Mouse (Mus musculus) CD4-positive, CD25-positive, alpha-beta regulatory T cell, adult 9 weeks (primary cell): ENCODE measurements around the gene Zfp385c. TPM values are rescaled to one million over a fixed set of nuclear protein-coding genes. Genes with fewer than 3 reads are reported as not detected.

Experiments used
- polyA plus RNA-seq: library from polyadenylated mRNA; unstranded; fragments of 100-300 nt; shearing (Covaris generic); gene quantifications from one replicate; pipeline ENCODE4 v1.2.1, GENCODE M21; 2017

Zfp385c gene
- 0.33 TPM for polyA plus RNA-seq

GRCm38 (mm10) chr11:100692164-100692616 lies at the start of gene Zfp385c:
TSS of gene Zfp385c (minus strand) at chr11:100692455.

DNA sequence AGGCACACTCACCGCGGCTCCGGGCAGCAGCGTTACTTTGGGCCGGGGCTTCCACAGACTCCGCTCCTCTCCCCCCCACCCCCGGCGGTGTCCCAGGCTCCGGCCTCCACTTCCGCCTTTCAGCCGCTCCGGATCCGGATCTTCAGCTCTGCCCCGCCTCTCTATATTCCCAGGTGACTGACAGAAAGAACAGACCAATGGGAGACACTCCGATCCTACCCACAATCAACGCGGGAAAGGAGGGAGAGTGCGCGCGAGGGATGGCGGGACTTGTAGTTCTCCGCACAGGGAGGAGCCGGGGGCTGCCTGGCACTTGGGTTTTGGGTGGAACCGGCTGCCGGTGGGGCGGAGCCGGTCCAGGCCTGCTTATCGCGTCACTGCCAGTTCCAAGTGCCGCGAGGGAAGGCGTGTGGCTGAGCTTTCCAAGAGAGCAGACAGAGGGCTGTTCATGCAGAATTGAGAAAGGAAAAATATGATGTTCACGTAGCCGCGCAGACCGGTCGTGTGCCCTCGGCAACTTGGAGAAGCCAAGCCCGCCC lies 45.9 kb upstream of the Zfp385c start, which contains the start of gene Rab5c:
TSS of gene Rab5c (minus strand) at position 150 of the 539 bp plus-strand sequence.

DNA sequence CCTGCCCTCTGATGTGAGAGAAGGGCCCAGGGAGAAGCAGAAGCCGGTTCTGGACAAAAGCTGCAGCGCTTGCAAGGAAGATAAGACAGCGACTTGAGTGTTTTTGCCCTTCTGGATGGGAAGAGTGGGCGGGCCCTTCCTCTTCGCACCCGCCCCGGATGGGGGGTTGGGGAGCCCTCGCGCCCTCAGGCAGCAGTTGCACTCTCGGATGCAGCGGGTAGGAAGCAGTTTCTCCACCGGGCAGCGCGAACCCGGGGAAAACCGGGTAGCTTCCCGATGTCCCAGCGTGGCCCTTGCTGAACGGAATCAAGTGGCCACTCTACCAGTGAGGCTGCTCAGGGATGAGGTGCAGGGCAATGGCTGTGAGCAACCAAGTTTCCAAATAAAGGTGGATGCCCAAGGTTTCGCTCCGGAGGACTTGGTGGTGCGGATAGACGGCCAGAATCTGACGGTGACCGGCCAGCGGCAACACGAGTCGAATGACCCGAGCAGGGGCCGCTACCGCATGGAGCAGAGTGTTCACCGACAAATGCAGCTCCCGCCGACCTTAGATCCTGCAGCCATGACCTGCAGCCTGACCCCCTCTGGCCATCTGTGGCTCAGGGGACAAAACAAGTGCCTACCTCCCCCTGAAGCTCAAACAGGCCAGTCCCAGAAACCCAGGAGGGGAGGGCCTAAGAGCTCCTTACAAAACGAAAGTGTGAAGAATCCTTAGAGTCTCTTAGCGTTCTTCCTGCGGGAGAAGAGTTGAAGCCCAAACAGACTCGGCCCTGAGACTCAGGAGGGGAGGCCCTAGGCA lies 21.7 kb upstream of the Zfp385c start, which contains the start of gene Hspb9:
TSS of gene Hspb9 (plus strand) at position 116 of the 799 bp plus-strand sequence.

DNA sequence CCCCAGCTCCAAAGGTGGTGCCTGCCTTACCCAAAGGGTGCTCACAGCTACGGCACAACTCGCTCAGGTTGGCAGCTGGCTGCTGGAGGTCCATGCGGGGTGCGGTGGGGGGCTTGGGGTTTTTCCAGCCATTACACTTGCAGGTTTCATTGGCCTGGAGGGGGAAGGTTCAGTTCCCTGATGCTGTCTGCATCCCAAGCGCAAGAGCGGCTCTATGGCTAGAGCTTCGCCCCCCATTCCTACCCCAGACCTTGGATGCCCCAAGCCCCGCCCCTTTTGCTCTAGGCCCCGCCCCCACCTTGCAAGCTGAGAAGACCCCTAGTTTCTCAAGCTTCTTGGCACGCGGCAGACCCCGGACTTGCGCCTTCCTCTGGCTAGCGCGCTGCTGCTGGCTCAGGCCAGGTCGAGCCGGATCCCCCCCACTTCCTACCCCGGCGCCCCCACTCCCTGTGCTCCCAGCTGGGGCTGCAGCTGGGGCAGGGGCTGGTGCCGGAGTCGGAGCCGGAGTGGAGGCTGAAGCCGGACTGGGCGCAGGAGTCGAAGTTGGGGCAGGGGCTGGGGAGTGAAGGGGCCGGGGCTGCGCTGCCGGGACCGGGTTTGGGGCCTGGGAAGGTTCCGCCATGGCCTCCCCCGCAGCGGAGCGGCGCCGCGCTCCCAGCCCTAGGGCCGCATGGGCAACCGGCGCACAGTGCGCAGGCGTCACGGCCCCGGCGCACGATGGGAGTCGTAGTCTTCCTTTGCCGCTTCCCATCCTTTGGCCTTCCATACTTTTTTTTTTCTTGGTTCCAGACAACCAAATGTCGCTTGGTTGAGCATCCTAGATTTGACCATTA lies 19.7 kb upstream of the Zfp385c start, which contains the start of gene Kat2a:
TSS of gene Kat2a (minus strand) at position 683 of the 833 bp plus-strand sequence.

DNA sequence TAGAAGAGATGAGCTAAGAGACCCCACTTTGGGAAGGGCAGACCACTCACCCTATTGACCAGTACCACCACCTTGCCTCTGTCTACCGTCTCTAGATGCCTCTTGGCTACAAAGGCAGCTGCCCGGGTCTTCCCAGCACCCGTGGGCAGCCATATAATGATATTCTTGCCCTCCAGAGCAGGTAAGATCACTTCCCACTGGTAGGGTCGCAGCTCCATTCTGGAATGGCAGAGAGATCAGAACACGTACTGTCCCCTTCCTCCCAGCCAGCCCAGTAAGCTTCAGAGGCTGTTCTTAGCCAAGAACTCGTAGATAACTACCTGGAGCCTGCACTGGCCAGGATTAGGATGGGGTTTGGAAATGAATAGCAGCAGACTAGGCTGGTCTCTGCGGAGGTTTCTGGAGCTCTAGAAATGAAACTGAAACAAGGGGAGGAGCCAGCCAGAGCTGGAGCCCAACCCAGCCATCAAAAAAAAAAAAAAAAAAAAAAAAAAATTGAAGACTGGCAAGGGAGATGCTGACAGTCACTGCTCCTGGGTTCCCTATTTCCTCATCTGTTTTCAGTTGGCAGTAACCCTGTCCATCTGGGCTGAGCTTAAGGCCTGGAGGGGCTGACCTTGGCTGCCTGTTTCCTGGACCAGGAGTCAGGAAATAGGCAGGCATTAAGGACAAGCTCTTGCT lies 11.7 kb upstream of the Zfp385c start, which contains the start of gene Dhx58:
TSS of gene Dhx58 (minus strand) at position 421 of the 681 bp plus-strand sequence.

DNA sequence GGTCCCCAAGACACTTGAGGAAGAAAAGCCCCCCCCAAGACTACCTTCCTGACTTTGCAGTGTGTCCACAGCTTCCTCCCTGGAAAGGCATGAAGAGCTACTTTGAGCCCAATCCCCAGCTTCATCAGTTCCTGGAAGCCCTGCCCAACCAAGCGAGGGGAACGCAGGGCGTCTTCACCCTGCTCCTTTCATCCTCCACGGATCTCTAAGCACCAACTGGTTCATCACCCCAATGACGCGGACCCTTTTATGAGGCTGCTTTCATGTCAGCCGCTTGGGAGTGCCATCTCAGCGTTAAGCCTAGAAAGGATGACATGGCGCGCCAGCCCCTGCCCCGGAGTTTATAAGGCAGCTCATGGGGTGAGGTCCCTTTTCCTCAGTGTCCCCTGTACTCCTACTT lies 72.3 kb downstream of the Zfp385c start, which contains the start of gene Dnajc7:
TSS of gene Dnajc7 (minus strand) at position 187 of the 400 bp plus-strand sequence.

DNA sequence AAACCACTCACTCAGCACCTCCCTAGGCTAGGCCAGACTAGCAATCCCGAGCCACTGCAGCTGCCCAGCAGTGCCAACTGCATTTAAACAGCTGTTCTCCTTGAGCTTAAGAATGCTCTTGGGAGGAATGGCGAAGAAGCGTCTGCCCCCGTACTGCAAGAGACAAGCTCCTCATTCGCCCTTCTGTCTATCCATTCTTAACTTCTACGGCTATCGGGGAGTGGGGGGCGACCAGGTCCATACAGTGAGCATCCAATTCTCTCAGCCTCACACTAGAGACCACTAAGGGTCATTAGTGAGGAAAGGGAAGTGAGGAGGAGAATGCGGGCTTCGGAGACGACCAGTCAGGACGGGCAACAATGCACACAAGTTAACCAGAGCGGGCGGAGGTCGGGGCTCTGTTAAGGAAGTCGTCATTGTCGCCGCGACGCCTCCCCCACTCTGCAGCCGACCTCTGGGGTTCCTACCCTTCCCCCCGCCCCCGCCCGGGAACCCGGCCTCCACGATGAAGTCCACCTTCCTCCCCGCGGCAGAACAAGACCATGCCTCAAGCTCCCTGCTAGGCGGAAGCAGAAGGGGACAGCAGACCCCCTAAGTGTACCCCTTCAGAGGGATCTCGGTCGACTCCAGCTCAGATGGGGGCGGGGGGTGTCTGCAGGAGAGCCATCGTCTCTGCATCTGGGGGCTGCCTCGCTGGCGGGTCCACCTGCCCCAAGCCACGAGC lies 73.3 kb downstream of the Zfp385c start, which contains the start of gene Nkiras2:
TSS of gene Nkiras2 (plus strand) at position 484 of the 724 bp plus-strand sequence.

Other genes starting within 250 kb of the Zfp385c start
- 2.9 TPM for gene Klhl11, start 219.7 kb downstream of the Zfp385c start, polyA plus RNA-seq
- 206 TPM for gene Acly, start 164.5 kb downstream of the Zfp385c start, polyA plus RNA-seq
- gene Ttc25, start 146.8 kb downstream of the Zfp385c start, polyA plus RNA-seq = 0.15 TPM
- 425 TPM for gene Cnp, start 117.6 kb downstream of the Zfp385c start, polyA plus RNA-seq
- gene Nkiras2, start 73.2 kb downstream of the Zfp385c start, polyA plus RNA-seq = 33.4 TPM
- 661 TPM for gene Dnajc7, start 72.3 kb downstream of the Zfp385c start, polyA plus RNA-seq
- 37.6 TPM for gene Dhx58, start 11.8 kb upstream of the Zfp385c start, polyA plus RNA-seq
- 30.4 TPM for gene Kat2a, start 20.0 kb upstream of the Zfp385c start, polyA plus RNA-seq
- 1.2 TPM for gene Hspb9, start 21.4 kb upstream of the Zfp385c start, polyA plus RNA-seq
- 61.0 TPM for gene Rab5c, start 45.8 kb upstream of the Zfp385c start, polyA plus RNA-seq
- 0.07 TPM for gene Kcnh4, start 67.5 kb upstream of the Zfp385c start, polyA plus RNA-seq
- not detected for gene Hcrt, start 70.5 kb upstream of the Zfp385c start, polyA plus RNA-seq
- 5.4 TPM for gene Ghdc, start 78.5 kb upstream of the Zfp385c start, polyA plus RNA-seq
- 123 TPM for gene Stat5b, start 158.3 kb upstream of the Zfp385c start, polyA plus RNA-seq
- gene Stat5a, start 166.9 kb upstream of the Zfp385c start, polyA plus RNA-seq = 105 TPM
- gene Stat3, start 247.1 kb upstream of the Zfp385c start, polyA plus RNA-seq = 221 TPM